Mouse (Mus musculus) heart, postnatal 14 days (tissue): ENCODE data around the gene Inpp5a. TPM values are rescaled to one million over a fixed set of nuclear protein-coding genes. Genes with fewer than 3 reads are reported as not detected.
A peak's percentile ranks its signal among the peaks of the same experiment; 100 is the strongest.
"Not testable (repeated sequence)": the region's sequence is repeated elsewhere in the genome, so short reads cannot be mapped to it uniquely, and the experiment has no call there.

Experiments
- DNase-seq, 2 experiments: peaks; one replicate each; pipeline ENCODE4 v3.0.0; 2021 to 2022
- intact Hi-C: fragments of 180-260 bp; cut with DNase I; formaldehyde crosslinking; loops from one replicate; pipeline ENCODE4 v1.15.1; 2025
- total RNA-seq, 2 experiments: library from RNA; stranded (reverse); gene quantifications; 2 replicates each; pipeline ENCODE4 v1.2.3; 2021

Gene Inpp5a
- total RNA-seq, 2 experiments from 2014 or later: 201 to 215 TPM

GRCm38 (mm10) chr7:139392691-139393235 lies 3.9 kb downstream of the Inpp5a start:
- DNase-seq: peak in 1 of 2 experiments; percentile 36
- intact Hi-C loops: loop anchor here (5.0 kb wide), 1 partner anchor 45 kb away; no protein-coding TSS in a partner anchor

GRCm38 (mm10) chr7:139397521-139397920 lies 8.6 kb downstream of the Inpp5a start:
- intact Hi-C loops: no loop called here
- DNase-seq: peak; percentile 62 to 70

- DNase-seq: no peak
- intact Hi-C loops: no loop called here
Observed at GRCm38 (mm10) chr7:139398111-139398510, 9.2 kb downstream of the Inpp5a start.

GRCm38 (mm10) chr7:139398530-139399021 lies 9.7 kb downstream of the Inpp5a start:
- intact Hi-C loops: no loop called here
- DNase-seq: no peak

- no peak for DNase-seq
- intact Hi-C loops: no loop called here
Observed at GRCm38 (mm10) chr7:139399572-139399971, 10.7 kb downstream of the Inpp5a start.

GRCm38 (mm10) chr7:139399977-139400685 lies 11.2 kb downstream of the Inpp5a start:
- no peak for DNase-seq
- intact Hi-C loops: no loop called here

- intact Hi-C loops: no loop called here
- no peak for DNase-seq
Observed at GRCm38 (mm10) chr7:139400926-139401325, 12.0 kb downstream of the Inpp5a start.

- DNase-seq: no peak
- intact Hi-C loops: no loop called here
Observed at GRCm38 (mm10) chr7:139401791-139402190, 12.9 kb downstream of the Inpp5a start.

GRCm38 (mm10) chr7:139402721-139403120 lies 13.8 kb downstream of the Inpp5a start:
- DNase-seq: no peak
- intact Hi-C loops: no loop called here

- no peak for DNase-seq
Observed at GRCm38 (mm10) chr7:139406581-139406980, 17.7 kb downstream of the Inpp5a start.

GRCm38 (mm10) chr7:139407966-139408365 lies 19.1 kb downstream of the Inpp5a start:
- DNase-seq: no peak
- intact Hi-C loops: no loop called here

More at GRCm38 (mm10) chr7:139406581-139406980, 17.7 kb downstream of the Inpp5a start:
- intact Hi-C loops: no loop called here

- no peak for DNase-seq
- intact Hi-C loops: no loop called here
Observed at GRCm38 (mm10) chr7:139409903-139410302, 21.0 kb downstream of the Inpp5a start.

GRCm38 (mm10) chr7:139412223-139412950 lies 23.5 kb downstream of the Inpp5a start:
- intact Hi-C loops: no loop called here
- DNase-seq: peak in 1 of 2 experiments; percentile 54

GRCm38 (mm10) chr7:139413400-139413799 lies 24.5 kb downstream of the Inpp5a start:
- intact Hi-C loops: no loop called here
- no peak for DNase-seq

- intact Hi-C loops: no loop called here
- no peak for DNase-seq
Observed at GRCm38 (mm10) chr7:139415616-139416225, 26.8 kb downstream of the Inpp5a start.

GRCm38 (mm10) chr7:139418371-139418770 lies 29.5 kb downstream of the Inpp5a start:
- no peak for DNase-seq
- intact Hi-C loops: no loop called here

GRCm38 (mm10) chr7:139422827-139423226 lies 33.9 kb downstream of the Inpp5a start:
- intact Hi-C loops: no loop called here

GRCm38 (mm10) chr7:139434095-139434830 lies 45.4 kb downstream of the Inpp5a start:
- intact Hi-C loops: no loop called here
- DNase-seq: peak; percentile 68 to 76

More at GRCm38 (mm10) chr7:139422827-139423226, 33.9 kb downstream of the Inpp5a start:
- no peak for DNase-seq

GRCm38 (mm10) chr7:139434931-139435330 lies 46.0 kb downstream of the Inpp5a start:
- DNase-seq: not testable (repeated sequence)
- intact Hi-C loops: loop anchor here (5.0 kb wide), 1 partner anchor 43 kb away; no protein-coding TSS in a partner anchor

GRCm38 (mm10) chr7:139435749-139436148 lies 46.8 kb downstream of the Inpp5a start:
- no peak for DNase-seq
- intact Hi-C loops: loop anchor here (5.0 kb wide), 1 partner anchor 43 kb away; no protein-coding TSS in a partner anchor
